Mouse (Mus musculus): Measurements from ENCODE around the gene Selenoo. TPM values are rescaled to one million over a fixed set of nuclear protein-coding genes. Genes with fewer than 3 reads are reported as not detected.

Gene Selenoo
- polyA plus RNA-seq (2012; rRNA removed), result 26.6 and 45.1 TPM in 2 replicates

DNA sequence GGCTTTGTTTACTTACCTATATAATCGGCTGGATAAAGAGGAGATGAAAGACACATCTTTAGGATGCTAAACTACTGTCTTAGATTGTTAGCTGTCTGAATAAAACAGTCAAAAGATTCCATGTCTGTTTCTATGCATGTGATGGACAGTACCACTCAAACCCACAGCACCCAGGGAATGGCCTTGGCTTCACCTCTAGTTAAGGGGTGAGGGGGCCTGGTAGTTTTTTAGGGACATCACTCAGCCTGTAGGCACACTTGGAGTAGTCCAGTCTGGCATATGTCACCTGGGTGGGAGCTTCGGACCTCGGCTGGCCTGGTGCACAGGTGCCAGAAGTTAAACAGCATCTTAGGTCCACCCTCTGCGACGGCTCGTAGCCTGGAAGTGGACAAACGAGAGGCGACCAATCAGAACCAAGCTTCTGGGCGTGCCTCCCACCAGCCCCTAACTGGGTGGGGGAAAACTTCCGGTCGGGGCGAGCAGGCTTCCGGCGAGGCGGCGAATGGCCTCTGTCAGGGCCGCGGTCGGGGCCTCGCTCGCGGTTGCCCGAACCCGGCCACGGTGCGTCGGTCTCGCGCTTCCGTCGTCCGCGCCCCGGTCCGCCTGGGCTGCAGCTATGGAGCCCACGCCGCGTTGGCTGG is at the start of gene Selenoo:
Gene Selenoo, plus strand, starts transcription at position 478 of the 641 bp plus-strand sequence.

DNA sequence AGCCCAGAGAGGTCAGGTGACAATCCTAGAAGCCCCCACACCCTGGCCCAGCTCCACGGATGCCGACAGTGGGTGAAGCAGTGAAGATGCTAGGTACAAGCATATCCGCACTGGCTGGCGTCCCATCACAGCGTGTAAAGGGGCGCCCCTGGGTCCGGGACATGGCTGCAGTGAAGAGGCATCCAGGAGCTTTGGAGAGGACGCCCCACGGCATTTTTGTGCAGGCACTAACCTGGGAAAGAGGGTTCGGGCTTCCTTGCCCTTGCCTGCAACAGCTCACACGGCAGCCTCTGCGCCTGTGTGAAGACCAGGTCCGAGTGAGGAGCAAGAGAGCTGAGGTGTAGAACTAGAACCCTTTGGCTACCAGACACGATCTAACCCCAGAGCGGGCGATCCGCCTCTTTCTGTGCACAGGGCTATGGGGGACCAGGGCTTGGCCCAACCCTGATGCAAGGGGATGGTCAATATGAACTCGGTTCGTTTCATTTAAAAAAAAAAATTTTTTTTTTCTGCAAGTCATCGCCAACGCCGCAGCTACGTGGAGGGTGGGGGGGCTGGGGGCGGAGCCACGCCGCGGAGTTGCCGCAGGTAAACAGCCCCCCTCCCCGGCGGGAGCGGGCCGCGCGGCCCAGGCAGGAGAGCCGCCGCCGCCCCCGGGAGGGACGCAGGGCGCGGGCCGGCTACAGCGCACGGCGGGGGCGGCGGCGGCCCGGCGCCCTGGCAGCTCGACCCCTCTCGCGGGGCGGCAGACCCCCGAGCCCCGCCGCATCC is 29.5 kb upstream of the Selenoo start, which contains the start of gene Panx2:
Gene Panx2, plus strand, starts transcription at position 574 of the 771 bp plus-strand sequence.

DNA sequence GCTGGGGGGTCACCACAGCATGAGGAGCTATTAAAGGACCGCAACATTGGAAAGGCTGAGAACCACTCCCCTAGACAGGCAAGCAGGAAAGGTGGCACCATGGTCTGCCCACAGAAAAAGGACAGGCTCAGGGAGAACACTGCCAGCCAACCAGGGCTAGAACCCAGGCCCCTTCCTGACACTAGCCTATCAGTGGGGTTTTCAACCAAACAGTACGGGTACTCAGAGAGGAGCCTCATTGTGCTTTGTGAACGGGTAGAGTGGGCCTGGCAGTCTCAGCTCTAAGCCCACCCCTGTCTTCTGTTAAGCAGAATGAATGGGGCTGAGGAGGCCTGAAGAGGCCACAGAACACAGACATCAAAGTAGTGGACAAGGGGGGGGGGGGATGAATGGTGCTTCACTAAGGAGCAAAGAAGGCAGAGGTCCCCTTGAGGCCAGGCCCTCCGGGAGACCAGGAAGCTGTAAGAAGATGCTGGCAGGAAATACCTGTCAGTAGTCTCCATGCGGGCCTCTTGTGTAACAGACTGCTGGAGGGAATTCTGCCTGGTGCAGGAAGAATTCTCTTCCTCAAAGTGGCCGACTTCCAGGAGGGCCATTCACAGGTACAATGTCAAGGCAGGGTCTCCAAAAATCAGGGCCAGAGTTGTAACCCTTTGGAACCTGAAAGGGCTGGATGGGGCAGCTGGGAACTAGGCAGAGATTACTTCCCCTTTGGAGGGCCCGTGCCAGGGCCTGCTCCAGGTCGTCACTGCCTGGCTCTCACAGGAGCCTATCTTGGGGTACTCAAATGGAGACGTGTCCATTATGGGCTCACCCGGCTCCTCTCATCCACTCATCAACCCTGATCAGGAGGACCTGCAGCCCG is 14.0 kb upstream of the Selenoo start, which contains the start of gene Trabd:
Gene Trabd, plus strand, starts transcription at position 512 of the 865 bp plus-strand sequence.

DNA sequence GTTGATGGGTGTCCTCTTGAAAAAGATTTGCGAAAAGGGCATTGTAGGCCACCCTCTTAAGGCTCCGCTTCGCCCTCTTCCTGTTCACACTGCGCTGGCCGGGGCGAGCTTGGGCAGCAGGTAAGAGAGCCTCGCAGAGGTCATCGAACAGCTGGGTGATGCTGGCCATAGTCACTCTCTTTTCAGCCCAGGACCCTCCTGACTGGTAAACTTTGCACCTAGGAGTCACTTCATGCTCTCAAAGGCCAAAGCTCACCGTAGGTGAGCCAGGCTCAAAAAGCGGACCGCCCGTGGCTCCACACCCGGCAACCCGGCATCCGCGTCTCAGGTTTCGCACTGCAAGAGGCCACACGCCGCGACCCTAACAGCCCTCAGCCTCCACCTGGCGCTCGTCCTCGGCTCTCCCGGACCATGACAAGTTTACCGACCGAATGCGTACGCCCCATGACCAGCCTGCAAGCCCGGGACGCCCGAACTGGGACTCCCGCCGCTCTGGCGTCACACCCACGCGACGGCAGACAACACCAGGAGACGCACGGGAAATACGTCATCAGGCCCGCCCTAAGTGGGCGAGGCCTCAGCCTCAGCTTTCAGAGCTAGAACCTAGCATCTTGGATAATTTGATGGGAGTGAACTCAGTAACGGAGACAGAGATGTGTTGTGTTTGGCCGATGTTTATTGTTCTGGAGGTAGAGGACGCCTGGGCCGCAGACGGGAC is 33.9 kb downstream of the Selenoo start, which contains the start of gene Tubgcp6:
Gene Tubgcp6, minus strand, starts transcription at position 464 of the 718 bp plus-strand sequence.

DNA sequence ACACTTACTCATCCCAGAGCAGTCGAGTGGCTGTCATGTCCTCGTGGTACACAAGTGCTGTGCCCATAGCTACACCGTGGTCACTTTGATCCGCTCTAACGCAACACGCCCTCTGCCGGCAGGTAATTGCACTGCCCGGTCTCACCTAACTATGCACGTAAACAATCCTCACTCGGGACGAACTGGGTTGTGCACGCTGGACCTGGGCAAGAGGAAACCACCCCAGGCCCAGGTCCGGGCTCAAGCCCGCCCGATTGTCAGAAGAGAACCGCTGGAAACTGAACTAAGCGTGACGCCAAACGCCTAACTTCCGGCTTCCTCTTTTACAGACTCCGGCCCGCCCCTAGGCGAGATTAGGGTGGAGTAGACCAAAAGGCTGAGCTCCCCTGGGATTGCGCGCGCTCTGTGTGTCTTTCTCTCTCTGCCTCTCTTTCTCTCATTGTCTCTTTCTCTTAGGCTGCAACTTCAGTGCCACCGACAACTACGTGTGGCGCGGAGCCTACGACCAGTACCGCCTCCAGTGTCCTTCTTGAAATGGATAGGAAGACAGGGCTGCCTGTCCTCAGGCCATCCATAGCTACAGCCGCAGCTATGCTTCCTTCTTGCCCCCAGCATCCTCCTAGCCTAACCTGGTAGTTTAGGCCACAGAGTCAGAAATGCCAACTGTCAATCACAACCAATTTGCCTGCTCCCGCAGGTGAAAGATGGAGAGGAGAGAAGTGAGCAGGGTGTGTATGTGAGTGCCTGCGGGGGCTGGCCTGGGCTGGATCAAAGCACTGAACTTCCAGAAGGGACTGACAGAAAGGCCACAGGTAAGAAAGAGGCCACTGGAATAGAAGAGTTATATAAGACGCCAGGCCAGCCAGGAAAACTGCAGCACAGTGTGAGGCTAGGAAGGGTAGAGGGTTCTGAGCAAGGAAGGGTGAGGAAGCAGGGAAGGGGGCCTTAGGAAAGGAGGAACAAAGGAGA is 39.8 kb downstream of the Selenoo start, which contains the start of gene Hdac10:
Gene Hdac10, minus strand, starts transcription at position 319 of the 969 bp plus-strand sequence.

DNA sequence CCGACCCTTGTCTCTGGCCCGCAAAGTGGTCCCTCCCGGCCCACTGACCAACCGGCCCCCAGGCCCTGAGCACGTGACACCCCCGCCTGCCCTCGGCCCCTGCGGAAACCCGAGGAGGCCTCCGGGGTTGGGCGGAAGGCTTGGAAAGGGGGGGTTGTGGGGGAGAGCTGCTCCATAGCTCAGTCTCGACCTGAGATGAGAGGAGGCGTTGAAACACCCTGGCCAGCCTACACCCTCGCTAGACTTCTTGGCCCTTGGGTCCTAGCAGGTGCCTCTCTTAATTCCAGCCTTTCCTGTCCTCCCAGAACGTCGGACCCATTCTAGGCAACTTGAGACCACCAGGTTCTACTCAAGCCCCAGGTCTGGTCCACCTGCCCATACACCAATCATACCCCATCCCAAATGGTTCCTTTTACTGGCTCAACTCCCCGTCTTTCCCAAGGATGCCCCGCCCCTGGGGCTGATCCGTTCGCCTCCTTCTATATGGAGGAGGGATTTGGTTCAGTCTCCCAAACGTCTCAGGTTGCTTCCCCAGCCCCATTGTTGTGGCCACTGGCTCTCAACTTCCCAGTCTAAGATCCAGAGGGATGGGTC is 51.9 kb downstream of the Selenoo start, which contains the start of gene Mapk12:
Gene Mapk12, minus strand, starts transcription at position 45 of the 594 bp plus-strand sequence.

DNA sequence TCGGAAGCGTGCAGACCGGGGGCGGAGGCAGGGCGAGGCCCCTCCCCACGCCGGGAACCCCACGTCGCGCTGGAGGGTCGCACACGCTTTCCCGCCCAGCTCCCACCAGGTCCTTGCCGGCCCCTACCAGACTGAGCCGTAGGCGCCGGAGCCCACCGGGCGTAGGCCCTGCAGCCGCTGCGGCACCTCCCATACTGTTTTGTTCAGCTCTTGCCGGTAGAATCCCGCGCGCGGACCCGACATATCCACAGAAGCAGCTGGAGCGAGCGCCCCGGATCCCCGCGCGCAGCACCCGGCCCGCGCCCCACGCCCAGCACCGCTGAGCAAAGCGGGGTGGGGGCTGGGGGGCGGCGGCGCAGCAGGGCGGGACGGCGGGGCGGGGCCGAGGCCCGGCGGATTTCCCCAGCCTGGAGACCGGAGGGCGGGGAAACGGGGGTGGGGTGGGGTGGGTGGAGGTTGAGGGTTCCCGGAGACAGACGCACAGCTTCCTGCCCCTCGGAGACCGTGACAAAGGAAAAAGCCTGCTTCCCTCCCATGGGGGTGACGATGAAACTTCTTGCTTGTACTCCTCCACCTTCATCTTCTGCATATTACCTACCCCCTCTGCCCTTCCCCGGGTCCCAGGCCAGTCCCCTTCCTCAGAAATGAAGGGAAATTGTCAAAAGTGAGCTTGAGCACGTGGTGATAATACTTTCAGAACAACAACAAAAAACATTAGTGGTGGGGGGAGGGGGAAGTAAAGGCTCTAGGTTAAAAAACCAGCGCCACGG is 60.6 kb downstream of the Selenoo start, which contains the start of gene Mapk11:
Gene Mapk11, minus strand, starts transcription at position 358 of the 770 bp plus-strand sequence.

Other genes with a start within 250 kb of the Selenoo start
- gene Pim3, start 226.9 kb upstream of the Selenoo start, polyA plus RNA-seq (2012; rRNA removed), result 35.9 and 61.8 TPM in 2 replicates
- gene Ttll8, start 134.7 kb upstream of the Selenoo start, polyA plus RNA-seq (2012; rRNA removed), result not detected in 2 replicates
- not detected in 2 replicates for gene Mlc1, start 110.1 kb upstream of the Selenoo start, polyA plus RNA-seq (2012; rRNA removed)
- not detected in 2 replicates for gene Mov10l1, start 106.2 kb upstream of the Selenoo start, polyA plus RNA-seq (2012; rRNA removed)
- gene Panx2, start 29.4 kb upstream of the Selenoo start, polyA plus RNA-seq (2012; rRNA removed), result 0.29 and 0.32 TPM in 2 replicates
- gene Trabd, start 14.0 kb upstream of the Selenoo start, polyA plus RNA-seq (2012; rRNA removed), result 54.9 and 56.4 TPM in 2 replicates
- 16.8 and 19.0 TPM in 2 replicates for gene Tubgcp6, start 34.0 kb downstream of the Selenoo start, polyA plus RNA-seq (2012; rRNA removed)
- gene Hdac10, start 39.6 kb downstream of the Selenoo start, polyA plus RNA-seq (2012; rRNA removed), result 16.4 and 17.9 TPM in 2 replicates
- 3.9 and 4.2 TPM in 2 replicates for gene Mapk12, start 51.6 kb downstream of the Selenoo start, polyA plus RNA-seq (2012; rRNA removed)
- gene Mapk11, start 60.5 kb downstream of the Selenoo start, polyA plus RNA-seq (2012; rRNA removed), result 2.4 and 2.9 TPM in 2 replicates
- gene Plxnb2, start 91.7 kb downstream of the Selenoo start, polyA plus RNA-seq (2012; rRNA removed), result 272 and 308 TPM in 2 replicates
- 9.6 and 9.7 TPM in 2 replicates for gene Dennd6b, start 107.4 kb downstream of the Selenoo start, polyA plus RNA-seq (2012; rRNA removed)
- gene Ppp6r2, start 122.5 kb downstream of the Selenoo start, polyA plus RNA-seq (2012; rRNA removed), result 113 and 257 TPM in 2 replicates
- gene Sbf1, start 226.2 kb downstream of the Selenoo start, polyA plus RNA-seq (2012; rRNA removed), result 100 and 115 TPM in 2 replicates
- 4.1 and 5.8 TPM in 2 replicates for gene Adm2, start 233.6 kb downstream of the Selenoo start, polyA plus RNA-seq (2012; rRNA removed)
- 1.2 TPM in 1 of 2 replicates, not detected in the other for gene Miox, start 245.3 kb downstream of the Selenoo start, polyA plus RNA-seq (2012; rRNA removed)